Mouse (Mus musculus) C2C12 (cell line): ENCODE results near the gene P4ha1. TPM values are rescaled to one million over a fixed set of nuclear protein-coding genes. Genes with fewer than 3 reads are reported as not detected.
"Not testable (repeated sequence)": the region's sequence is repeated elsewhere in the genome, so short reads cannot be mapped to it uniquely, and the experiment has no call there.

Experiments
- H3K27me3 ChIP-seq: one replicate; pipeline ENCODE4 v1.6.1; 2011; ENCODE audit not compliant: control insufficient read depth, insufficient read depth, insufficient read length
- H3K36me3 ChIP-seq: one replicate; pipeline ENCODE4 v1.6.1; 2011; ENCODE audit not compliant: control insufficient read depth, insufficient read depth
- H3K4me3 ChIP-seq: one replicate; pipeline ENCODE4 v1.5.1; 2011; ENCODE audit warnings: mild to moderate bottlenecking, control low read depth; ENCODE audit not compliant: poor library complexity, insufficient read depth, severe bottlenecking
- H3K79me2 ChIP-seq: one replicate; pipeline ENCODE4 v1.6.1; 2011; ENCODE audit not compliant: control insufficient read depth, insufficient read depth
- H3K79me3 ChIP-seq: one replicate; pipeline ENCODE4 v1.6.1; 2011; ENCODE audit warnings: low read depth, control low read depth
- H3ac ChIP-seq: one replicate; pipeline ENCODE3; 2011; ENCODE audit warnings: low read depth; ENCODE audit not compliant: control insufficient read depth, insufficient read length
- CEBPB ChIP-seq: IDR thresholded peaks from one replicate; pipeline ENCODE4 v1.6.1; 2011; ENCODE audit warnings: low read depth, mild to moderate bottlenecking, control low read depth, moderate library complexity
- CTCF ChIP-seq: IDR thresholded peaks from one replicate; pipeline ENCODE4 v1.5.1; 2011; ENCODE audit not compliant: control insufficient read depth, insufficient read depth, insufficient read length
- FOSL1 ChIP-seq: IDR thresholded peaks from one replicate; pipeline ENCODE4 v1.8.0; 2011; ENCODE audit warnings: mild to moderate bottlenecking, low read length; ENCODE audit not compliant: poor library complexity, insufficient read depth, severe bottlenecking
- MAX ChIP-seq: IDR thresholded peaks from one replicate; pipeline ENCODE4 v1.6.1; 2011; ENCODE audit warnings: mild to moderate bottlenecking, control low read depth
- MYOD1 ChIP-seq: IDR thresholded peaks from one replicate; pipeline ENCODE4 v1.6.1; 2011; ENCODE audit warnings: low read depth; ENCODE audit not compliant: control insufficient read depth, insufficient read length
- MYOG ChIP-seq: IDR thresholded peaks from one replicate; pipeline ENCODE4 v1.6.1; 2011; ENCODE audit not compliant: control insufficient read depth, insufficient read length; ENCODE audit errors: extremely low read depth
- USF1 ChIP-seq: IDR thresholded peaks from one replicate; pipeline ENCODE4 v1.6.1; 2011; ENCODE audit warnings: low read depth, mild to moderate bottlenecking, control low read depth, moderate library complexity
- polyA plus RNA-seq: library from polyadenylated mRNA; unstranded; fragments of >200 nt; fragmentation: generic; extraction: Trizol; gene quantifications from one replicate; pipeline ENCODE4 v1.2.1, GENCODE M21; 2012; ENCODE audit warnings: missing spikeins

P4ha1 gene
- polyA plus RNA-seq, 1 experiment = 26.4 TPM

- no peaks in the 10 kb centered on the region for H3K36me3 ChIP-seq
- TF ChIP-seq MYOG (no peak), USF1 (peak; percentile 17), MYOD1 (peak; percentile 53), CEBPB (peak; percentile 19), FOSL1 (no peak), MAX (peak; percentile 68), CTCF (peak; percentile 93)
- H3K27me3 ChIP-seq = no peaks in the 10 kb centered on the region
- H3K79me3 ChIP-seq = no peaks in the 10 kb centered on the region
- no peak overlapping the region for H3K4me3 ChIP-seq
- H3ac ChIP-seq = no peak overlapping the region
- no peaks in the 10 kb centered on the region for H3K79me2 ChIP-seq
These were observed 27.8 kb upstream of the P4ha1 start for GRCm38 (mm10) chr10:59295241-59295811.

DNA sequence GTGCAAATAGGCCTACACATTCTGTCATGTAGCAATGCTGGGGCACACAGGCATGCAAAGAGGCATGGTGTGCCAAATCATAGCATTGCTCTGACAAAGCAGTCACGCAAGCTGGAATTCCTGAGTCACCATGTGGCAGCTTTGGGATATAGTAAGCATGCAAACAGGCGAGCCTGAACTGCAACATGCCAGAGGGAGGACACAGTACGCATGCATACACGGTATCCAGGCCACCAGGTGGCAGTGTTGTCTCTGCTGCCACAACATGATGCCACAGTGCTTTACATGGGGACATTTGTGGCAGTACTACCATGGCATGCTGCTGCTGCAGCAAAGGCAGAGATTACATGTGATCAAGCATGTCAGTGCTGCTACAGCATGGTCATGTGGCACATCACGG lies 26.8 kb upstream of the P4ha1 start:
- no peaks in the 10 kb centered on the region for H3K79me2 ChIP-seq
- peak; percentile 63 for TF ChIP-seq MAX
- no peak for TF ChIP-seq USF1
- peak; percentile 99 for TF ChIP-seq CTCF
- H3K79me3 ChIP-seq = no peaks in the 10 kb centered on the region
- H3K36me3 ChIP-seq = no peaks in the 10 kb centered on the region
- no peak overlapping the region for H3ac ChIP-seq
- H3K4me3 ChIP-seq = no peak overlapping the region
- no peaks in the 10 kb centered on the region for H3K27me3 ChIP-seq

DNA sequence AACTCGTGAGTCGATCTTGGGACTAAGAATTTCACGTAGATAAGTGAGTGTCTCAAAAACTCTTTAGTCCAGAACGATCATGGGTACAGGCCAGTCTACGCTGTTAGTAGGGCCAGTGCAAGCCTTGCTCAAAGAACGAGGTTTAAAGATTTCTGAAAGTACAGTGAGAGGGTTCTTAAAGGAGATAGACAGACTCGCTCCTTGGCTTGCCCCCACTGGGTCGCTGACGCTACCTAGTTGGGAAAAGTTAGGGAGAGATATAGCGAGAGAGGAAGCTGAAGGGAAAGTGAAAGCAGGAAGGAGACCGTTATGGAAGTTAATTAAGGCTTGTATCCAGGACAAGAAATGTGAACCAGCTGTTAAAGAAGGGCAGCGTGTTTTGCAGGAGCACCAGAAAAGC lies 20.4 kb upstream of the P4ha1 start:
- not testable (repeated sequence) for H3ac ChIP-seq, H3K79me3 ChIP-seq, H3K79me2 ChIP-seq, H3K4me3 ChIP-seq, H3K36me3 ChIP-seq, H3K27me3 ChIP-seq

DNA sequence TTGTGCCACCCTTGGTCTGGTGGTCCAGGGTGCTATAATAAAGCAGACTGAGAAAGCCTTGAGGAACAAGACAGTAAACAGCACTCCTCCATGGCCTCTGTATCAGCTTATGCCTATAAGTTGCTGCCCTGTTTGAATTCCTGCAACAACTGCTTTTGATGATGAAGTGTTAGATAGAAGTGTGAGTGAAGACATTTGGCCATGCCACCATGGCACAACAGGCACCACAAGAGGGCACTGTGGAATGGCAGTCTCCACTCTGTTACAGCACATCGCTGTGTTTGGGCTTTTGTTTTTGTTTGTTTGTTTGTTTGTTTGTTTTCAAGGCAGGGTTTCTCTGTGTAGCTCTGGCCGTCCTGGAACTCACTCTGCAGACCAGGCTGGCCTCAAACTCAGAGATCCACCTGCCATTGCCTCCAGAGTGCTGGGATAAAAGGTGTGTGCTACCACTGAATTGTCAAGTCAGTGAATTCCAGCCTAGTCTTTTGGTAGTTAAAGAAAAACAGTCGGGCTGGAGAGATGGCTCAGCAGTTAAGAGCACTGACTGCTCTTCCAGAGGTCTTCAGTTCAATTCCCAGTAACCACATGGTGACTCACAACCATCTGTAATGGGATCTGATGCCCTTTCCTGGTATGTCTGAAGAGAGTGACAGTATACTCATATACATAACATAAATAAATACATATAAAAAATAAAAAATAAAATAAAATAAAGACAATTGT lies 13.9 kb upstream of the P4ha1 start:
- Histone ChIP-seq H3K79me3 (no peaks in the 10 kb centered on the region), H3ac (no peak overlapping the region), H3K4me3 (no peak overlapping the region), H3K27me3 (no peaks in the 10 kb centered on the region), H3K79me2 (no peaks in the 10 kb centered on the region), H3K36me3 (no peaks in the 10 kb centered on the region)
- TF ChIP-seq CEBPB = no peak
- TF ChIP-seq FOSL1 = no peak
- TF ChIP-seq CTCF = peak; percentile 70
- no peak for TF ChIP-seq MYOG
- no peak for TF ChIP-seq USF1
- TF ChIP-seq MAX = no peak
- TF ChIP-seq MYOD1 = no peak

DNA sequence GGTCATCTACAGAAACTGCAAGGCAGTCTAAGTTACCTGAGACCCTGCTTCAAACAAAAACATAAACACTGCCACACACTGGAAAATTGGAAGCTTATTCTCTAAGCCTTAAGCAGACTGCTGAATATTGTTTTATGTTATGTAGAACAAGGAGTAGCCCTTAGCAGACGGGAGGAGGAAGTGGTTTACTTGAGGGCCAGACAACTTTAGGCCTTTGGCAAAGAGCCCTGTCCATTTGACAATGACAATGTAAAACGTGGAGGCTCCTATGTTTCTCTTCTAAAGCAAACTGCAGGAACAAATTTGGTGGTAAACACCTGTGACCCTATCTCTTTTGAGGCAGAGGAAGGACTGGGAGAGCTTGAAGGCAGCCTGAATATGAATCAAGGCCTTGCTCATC lies 13.0 kb upstream of the P4ha1 start:
- Histone ChIP-seq H3K27me3 (no peaks in the 10 kb centered on the region), H3K79me3 (no peaks in the 10 kb centered on the region), H3K79me2 (no peaks in the 10 kb centered on the region), H3K36me3 (no peaks in the 10 kb centered on the region), H3ac (no peak overlapping the region), H3K4me3 (no peak overlapping the region)
- no peak for TF ChIP-seq USF1
- TF ChIP-seq MYOG = no peak
- no peak for TF ChIP-seq MYOD1
- no peak for TF ChIP-seq CEBPB
- TF ChIP-seq MAX = no peak
- TF ChIP-seq CTCF = no peak
- TF ChIP-seq FOSL1 = no peak

GRCm38 (mm10) chr10:59310691-59311457 lies 12.2 kb upstream of the P4ha1 start:
- H3K79me3 ChIP-seq = no peaks in the 10 kb centered on the region
- H3K36me3 ChIP-seq = no peaks in the 10 kb centered on the region
- TF ChIP-seq USF1 (no peak), MYOD1 (no peak), MYOG (no peak), FOSL1 (no peak), CEBPB (no peak), CTCF (no peak), MAX (no peak)
- no peak overlapping the region for H3K4me3 ChIP-seq
- H3K79me2 ChIP-seq = no peaks in the 10 kb centered on the region
- H3K27me3 ChIP-seq = no peaks in the 10 kb centered on the region
- no peak overlapping the region for H3ac ChIP-seq
